Mouse (Mus musculus) hindbrain, embryonic 10.5 days (tissue): ENCODE measurements around the gene Ifnar1. TPM values are rescaled to one million over a fixed set of nuclear protein-coding genes. Genes with fewer than 3 reads are reported as not detected.

Experiments used
- DNase-seq: peaks from one replicate; pipeline ENCODE4 v3.0.0-alpha.2; 2017; ENCODE audit warnings: low spot score
- H3K27ac ChIP-seq: fragments of 300-500 bp; sonication (generic); 2 replicates; pipeline ENCODE4 v1.5.1; 2016; ENCODE audit warnings: mild to moderate bottlenecking, moderate library complexity
- H3K27me3 ChIP-seq: fragments of 300-500 bp; sonication (generic); 2 replicates; pipeline ENCODE4 v1.6.1; 2016; ENCODE audit warnings: mild to moderate bottlenecking; ENCODE audit not compliant: poor library complexity, insufficient read depth, severe bottlenecking
- H3K36me3 ChIP-seq: fragments of 300-500 bp; sonication (generic); 2 replicates; pipeline ENCODE4 v1.6.1; 2016; ENCODE audit warnings: mild to moderate bottlenecking, moderate library complexity
- H3K4me1 ChIP-seq: fragments of 300-500 bp; sonication (generic); replicated peaks from 2 replicates; pipeline ENCODE4 v1.6.1; 2016; ENCODE audit warnings: mild to moderate bottlenecking
- H3K4me3 ChIP-seq: fragments of 300-500 bp; sonication (generic); 2 replicates; pipeline ENCODE4 v1.5.1; 2016; ENCODE audit warnings: mild to moderate bottlenecking, moderate library complexity
- H3K9me3 ChIP-seq: fragments of 300-500 bp; sonication (generic); 2 replicates; pipeline ENCODE4 v1.6.1; 2016; ENCODE audit warnings: mild to moderate bottlenecking, moderate library complexity
- WGBS: fragments of 180-500 bp; shearing (Covaris S2); methylation state at CpG from one replicate; pipeline ENCODE4 v1.1.7; 2016; 5-methylcytosine and 5-hydroxymethylcytosine counted together
- polyA plus RNA-seq: library from polyadenylated mRNA; unstranded; fragments of >200 nt; fragmentation: Nextera tagmentation; extraction: Ambion mirVana; gene quantifications from 2 replicates; pipeline ENCODE4 v1.2.1, GENCODE M21; 2016

Ifnar1 gene
- polyA plus RNA-seq, 1 experiment from 2014 or later = 50.5 TPM

DNA sequence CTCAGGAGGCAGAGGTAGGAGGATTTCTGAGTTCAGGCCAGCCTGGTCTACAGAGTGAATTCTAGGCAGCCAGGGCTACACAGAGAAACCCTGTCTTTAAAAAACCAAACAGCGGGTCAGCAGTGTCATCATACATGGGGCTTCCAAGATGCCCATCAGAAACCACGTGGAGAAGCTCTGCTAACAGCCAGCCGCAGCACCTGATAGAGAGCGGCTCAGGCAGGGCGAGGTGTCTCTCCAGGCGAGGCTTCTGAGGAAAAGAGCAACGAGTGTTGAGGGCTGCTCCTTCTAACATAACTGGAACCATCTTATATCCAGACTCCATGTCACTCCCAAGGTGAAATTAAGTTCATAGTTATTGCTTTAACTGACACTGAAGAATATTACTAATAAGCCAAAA is 36.1 kb upstream of the Ifnar1 start:
- Histone ChIP-seq H3K9me3 (no peaks in the 10 kb centered on the region), H3K4me3 (no peak overlapping the region)
- WGBS = 84% methylated on average over 7 of the region's 7 CpGs

DNA sequence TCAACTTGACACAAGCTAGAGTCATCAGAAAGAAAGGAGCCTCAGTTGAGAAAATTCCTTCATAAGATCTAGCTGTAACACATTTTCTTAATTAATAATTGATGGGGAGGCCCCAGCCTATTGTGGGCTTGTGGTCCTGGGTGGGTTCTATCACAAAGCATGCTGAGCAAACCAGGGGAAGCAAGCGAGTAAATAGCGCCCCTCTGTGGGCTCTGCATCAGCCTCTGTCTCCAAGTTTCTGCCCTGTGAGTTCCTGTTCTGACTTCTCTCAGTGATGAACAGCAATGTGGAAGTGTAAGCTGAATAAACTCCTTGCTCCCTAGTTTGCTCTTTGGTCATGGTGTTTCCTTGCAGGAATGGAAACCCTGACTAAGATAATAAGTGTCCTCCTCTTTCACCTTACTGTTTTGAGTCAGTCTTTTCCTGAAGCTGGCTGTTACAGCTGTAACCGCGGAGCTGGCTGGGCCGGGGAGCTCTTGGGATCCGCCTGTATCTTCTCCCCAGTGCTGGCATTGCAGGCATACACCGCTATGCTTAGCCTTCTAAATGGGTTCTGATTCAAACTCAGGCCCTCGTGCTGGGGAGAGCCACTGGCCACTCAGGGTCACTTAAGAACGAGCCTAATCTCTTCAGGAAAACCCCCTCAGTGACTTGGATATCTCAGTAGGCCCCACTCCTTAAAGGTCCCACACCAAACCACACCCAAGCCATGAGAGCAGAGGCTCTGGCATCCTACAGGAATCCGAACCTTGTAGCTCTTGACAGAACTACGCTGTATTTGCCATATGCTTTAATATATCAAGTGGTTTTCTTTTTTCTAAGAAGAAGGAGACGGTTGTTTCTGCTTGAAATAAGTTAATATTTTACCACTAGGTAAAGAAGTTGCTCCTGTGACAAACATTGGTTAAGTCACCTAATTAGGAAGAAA is 34.6 kb upstream of the Ifnar1 start:
- WGBS = 82% methylated on average over 12 of the region's 12 CpGs
- H3K27me3 ChIP-seq = no peaks in the 10 kb centered on the region
- H3K36me3 ChIP-seq = no peaks in the 10 kb centered on the region
- DNase-seq = no peak
- H3K27ac ChIP-seq = no peak overlapping the region
- H3K4me3 ChIP-seq = no peak overlapping the region
- 0 out of 2 replicates have a peak, but pooled peaks cover 2% of the 10 kb centered on the region for H3K4me1 ChIP-seq
- H3K9me3 ChIP-seq = no peaks in the 10 kb centered on the region; the same call in 1 of the 2 replicates

More for the DNA sequence above, 36.1 kb upstream of the Ifnar1 start:
- no peaks in the 10 kb centered on the region for H3K4me1 ChIP-seq
- no peaks in the 10 kb centered on the region for H3K36me3 ChIP-seq
- H3K27ac ChIP-seq = no peak overlapping the region
- no peak for DNase-seq
- H3K27me3 ChIP-seq = no peaks in the 10 kb centered on the region

DNA sequence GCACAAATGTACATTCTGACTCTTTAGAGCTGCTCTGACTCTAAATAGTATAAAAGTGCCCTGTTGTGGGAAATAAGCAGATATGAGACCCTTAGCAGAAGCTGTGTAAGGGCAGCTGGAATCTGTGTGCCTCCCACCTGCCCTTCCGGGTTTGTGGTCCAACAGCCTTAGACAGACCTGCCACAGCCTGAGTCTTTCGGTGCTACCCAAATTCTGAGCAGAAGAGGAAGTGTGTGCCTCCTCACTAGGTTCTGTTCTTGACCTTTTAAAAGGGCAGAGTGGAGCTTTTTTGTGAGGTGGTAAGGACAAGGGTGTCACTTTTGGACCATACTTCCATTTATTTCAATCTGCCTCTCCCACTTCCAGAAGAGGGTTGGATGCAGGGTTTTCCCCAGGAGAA is 33.1 kb upstream of the Ifnar1 start:
- no peak for DNase-seq
- 86% methylated on average over 2 of the region's 2 CpGs for WGBS
- H3K9me3 ChIP-seq = no peaks in the 10 kb centered on the region; the same call in 1 of the 2 replicates
- 0 out of 2 replicates have a peak, but pooled peaks cover 3% of the 10 kb centered on the region for H3K4me1 ChIP-seq
- H3K27ac ChIP-seq = no peak overlapping the region
- no peak overlapping the region for H3K4me3 ChIP-seq
- H3K27me3 ChIP-seq = no peaks in the 10 kb centered on the region
- no peaks in the 10 kb centered on the region for H3K36me3 ChIP-seq

DNA sequence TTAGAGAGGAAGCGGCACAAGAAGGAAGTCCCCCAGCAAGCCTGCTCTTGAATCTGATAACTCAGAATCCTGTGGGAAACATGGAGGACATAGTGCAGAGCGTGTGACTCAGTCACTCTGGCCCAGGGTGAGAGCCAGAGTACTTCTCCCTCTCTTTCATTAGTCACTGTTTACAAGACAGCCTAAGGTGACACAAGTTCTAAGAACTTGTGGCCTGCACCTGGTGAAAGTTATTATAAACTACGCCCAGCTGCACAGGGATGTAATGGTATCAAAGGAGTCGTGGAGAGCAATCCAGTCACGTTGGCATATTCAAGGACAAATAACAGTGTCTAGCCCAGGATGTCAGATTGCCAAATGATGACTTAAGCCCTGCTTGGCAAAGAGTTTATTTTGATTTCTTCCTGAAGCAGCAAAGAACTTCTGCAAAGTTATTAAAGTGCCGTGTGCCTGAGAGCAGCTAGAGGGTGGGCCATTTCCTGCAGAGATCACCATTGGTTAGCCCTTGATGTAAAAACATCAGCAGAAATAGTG is 32.6 kb upstream of the Ifnar1 start:
- DNase-seq = no peak
- 0 out of 2 replicates have a peak, but pooled peaks cover 3% of the 10 kb centered on the region for H3K4me1 ChIP-seq
- no peaks in the 10 kb centered on the region; the same call in 1 of the 2 replicates for H3K9me3 ChIP-seq
- no peak overlapping the region for H3K27ac ChIP-seq
- no peak overlapping the region for H3K4me3 ChIP-seq
- H3K36me3 ChIP-seq = no peaks in the 10 kb centered on the region
- no peaks in the 10 kb centered on the region for H3K27me3 ChIP-seq
- WGBS = 79% methylated on average over 6 of the region's 6 CpGs

DNA sequence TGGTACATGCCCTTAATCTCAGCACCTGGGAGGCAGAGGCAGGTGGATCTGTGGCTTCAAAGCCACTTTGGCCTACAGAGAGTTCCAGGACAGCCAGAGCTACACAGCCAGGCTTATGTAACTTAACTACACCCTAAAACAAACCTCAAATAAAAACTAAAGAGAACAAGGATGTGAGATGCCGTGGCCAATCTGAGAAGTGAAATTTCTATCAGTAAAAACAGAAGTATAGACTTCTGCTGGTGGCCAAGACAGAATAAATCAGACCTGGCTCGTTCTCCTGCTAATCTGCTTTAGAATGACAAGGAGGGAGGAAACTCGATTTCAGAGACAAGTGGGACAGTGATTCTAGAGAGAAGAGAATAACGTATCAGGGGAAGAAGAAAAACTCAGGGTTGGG is 29.2 kb upstream of the Ifnar1 start:
- no peaks in the 10 kb centered on the region; the same call in 1 of the 2 replicates for H3K9me3 ChIP-seq
- 73% methylated on average over 4 of the region's 4 CpGs for WGBS
- no peaks in the 10 kb centered on the region for H3K36me3 ChIP-seq
- no peak for DNase-seq
- no peaks in the 10 kb centered on the region for H3K27me3 ChIP-seq
- H3K4me3 ChIP-seq = no peak overlapping the region
- no peak overlapping the region for H3K27ac ChIP-seq
- 0 out of 2 replicates have a peak, but pooled peaks cover 3% of the 10 kb centered on the region for H3K4me1 ChIP-seq

DNA sequence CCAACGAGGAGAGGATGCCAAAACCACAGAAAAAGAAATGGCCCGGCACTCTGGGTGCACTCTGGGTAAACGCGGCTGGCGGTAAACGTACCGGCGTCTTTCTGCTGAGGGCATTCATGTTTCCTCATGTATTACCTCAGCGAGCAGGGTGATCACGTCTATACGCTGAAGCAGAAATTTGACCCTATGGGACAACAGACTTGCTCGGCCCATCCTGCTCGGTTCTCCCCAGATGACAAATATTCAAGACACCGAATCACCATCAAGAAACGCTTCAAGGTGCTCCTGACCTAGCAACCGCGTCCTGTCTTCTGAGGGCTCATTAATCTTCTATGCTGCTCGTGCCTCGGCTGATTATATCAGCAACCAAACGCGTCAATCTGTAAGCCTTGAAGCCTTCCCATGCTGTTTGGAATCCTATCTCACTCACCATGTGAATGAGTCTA is 26.7 kb upstream of the Ifnar1 start:
- peaks cover 3% of the 10 kb centered on the region; the same call in 1 of the 2 replicates for H3K4me1 ChIP-seq
- no peaks in the 10 kb centered on the region; the same call in 1 of the 2 replicates for H3K9me3 ChIP-seq
- 85% methylated on average over 21 of the region's 21 CpGs for WGBS
- DNase-seq = no peak
- no peaks in the 10 kb centered on the region for H3K36me3 ChIP-seq
- H3K27ac ChIP-seq = no peak overlapping the region
- no peaks in the 10 kb centered on the region for H3K27me3 ChIP-seq
- no peak overlapping the region for H3K4me3 ChIP-seq

DNA sequence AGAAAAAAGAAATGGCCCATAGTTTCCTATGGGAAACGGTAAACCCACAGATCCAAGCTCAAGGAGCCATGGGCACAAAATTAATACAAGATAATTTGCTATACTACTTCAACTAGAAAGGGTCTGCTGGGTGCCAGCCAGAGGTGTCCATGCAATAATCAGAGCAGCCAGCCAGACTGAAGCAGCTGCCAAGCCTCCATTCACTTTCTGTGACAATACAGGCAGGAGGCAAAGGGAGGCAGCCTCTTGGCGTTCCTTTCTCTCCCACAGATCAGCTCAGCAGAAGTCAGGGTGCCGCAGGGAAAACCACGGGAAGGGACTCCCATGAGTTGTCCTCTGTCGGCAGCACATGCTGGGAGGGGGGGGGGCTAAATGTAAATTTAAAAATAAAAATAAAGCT is 26.1 kb upstream of the Ifnar1 start:
- 57% methylated on average over 5 of the region's 5 CpGs for WGBS
- Histone ChIP-seq H3K4me1 (peaks cover 8% of the 10 kb centered on the region), H3K27me3 (no peaks in the 10 kb centered on the region), H3K27ac (no peak overlapping the region), H3K9me3 (no peaks in the 10 kb centered on the region; the same call in 1 of the 2 replicates), H3K4me3 (no peak overlapping the region), H3K36me3 (no peaks in the 10 kb centered on the region)
- no peak for DNase-seq

DNA sequence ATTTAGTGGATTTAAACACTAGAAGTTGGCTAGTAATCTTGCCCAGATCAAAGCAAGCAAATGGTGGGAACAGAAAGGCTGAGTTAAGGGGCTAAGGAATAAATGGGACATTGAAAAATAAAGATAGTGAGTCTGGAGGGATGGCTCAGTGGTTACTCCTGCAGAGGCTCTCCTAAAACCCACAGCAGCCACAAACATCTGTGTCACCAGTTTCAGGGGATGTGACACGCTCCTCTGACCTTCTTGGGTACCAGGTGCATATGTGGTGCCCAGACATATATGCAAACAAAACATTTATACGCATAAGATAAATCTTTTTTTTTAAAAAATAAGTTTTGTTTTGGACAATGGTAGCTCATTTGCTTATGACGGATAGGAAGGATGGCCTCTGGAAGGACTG is 25.6 kb upstream of the Ifnar1 start:
- Histone ChIP-seq H3K27me3 (no peaks in the 10 kb centered on the region), H3K4me3 (no peak overlapping the region), H3K4me1 (peaks cover 12% of the 10 kb centered on the region), H3K27ac (no peak overlapping the region), H3K36me3 (no peaks in the 10 kb centered on the region), H3K9me3 (no peaks in the 10 kb centered on the region; the same call in 1 of the 2 replicates)
- 91% methylated on average over 3 of the region's 3 CpGs for WGBS
- DNase-seq = no peak

DNA sequence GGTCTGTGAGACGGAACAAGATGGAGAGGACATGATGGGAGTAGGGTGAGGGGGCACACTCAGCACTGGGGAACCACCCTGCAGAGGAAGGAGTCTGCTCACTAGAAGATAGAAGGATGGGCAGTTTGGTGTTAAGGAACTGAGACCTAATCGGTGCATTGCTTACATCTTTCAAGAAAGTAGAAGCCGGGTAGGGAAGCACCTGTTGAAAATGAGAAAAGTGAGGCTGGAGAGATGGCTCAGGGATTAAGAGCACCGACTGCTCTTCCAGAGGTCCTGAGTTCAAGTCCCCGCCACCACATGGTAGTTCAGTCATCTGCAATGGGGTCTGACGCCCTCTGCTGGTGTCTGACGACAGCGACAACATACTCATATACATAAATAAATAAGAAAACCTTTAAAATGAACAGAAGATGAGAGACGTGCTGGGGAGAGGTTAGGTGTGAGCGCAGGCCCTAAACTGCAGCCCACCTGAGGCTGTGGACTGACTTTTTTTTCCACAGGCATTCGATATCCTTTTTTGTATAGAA is 25.1 kb upstream of the Ifnar1 start:
- H3K27ac ChIP-seq = no peak overlapping the region
- H3K4me1 ChIP-seq = peaks cover 16% of the 10 kb centered on the region
- H3K4me3 ChIP-seq = no peak overlapping the region
- no peaks in the 10 kb centered on the region for H3K27me3 ChIP-seq
- no peak for DNase-seq
- WGBS = 72% methylated on average over 11 of the region's 11 CpGs
- H3K36me3 ChIP-seq = no peaks in the 10 kb centered on the region
- H3K9me3 ChIP-seq = no peaks in the 10 kb centered on the region; the same call in 1 of the 2 replicates

DNA sequence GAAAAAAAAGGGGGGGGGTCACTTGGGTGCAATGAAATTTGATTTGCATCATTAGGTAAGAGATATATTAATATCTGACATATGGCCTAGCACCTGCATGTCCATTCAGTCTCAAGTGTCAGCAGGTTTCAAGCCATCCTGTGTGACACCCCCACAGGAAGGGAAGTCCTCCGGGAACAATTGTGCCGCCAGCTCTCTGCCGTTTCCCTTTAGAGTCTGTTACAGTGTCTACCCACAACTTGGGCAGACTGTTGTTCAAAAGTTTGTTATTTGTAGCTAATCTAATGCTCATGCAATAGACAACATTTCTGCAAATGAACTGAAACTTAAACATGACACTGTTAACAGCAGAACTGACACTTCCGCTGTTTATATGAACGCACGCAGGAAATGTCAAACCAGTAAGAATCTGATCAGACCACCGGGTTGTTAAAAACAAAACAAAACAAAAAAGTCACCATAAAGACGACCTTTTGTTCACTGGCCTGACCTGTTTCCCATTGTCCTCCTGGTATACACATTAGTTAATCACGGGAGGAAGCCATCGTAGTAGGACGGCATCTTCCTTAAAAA is 23.9 kb upstream of the Ifnar1 start:
- Histone ChIP-seq H3K36me3 (no peaks in the 10 kb centered on the region), H3K27me3 (no peaks in the 10 kb centered on the region), H3K27ac (no peak overlapping the region), H3K9me3 (no peaks in the 10 kb centered on the region), H3K4me1 (peaks cover 25% of the 10 kb centered on the region), H3K4me3 (no peak overlapping the region)
- DNase-seq = no peak
- 72% methylated on average over 11 of the region's 11 CpGs for WGBS

DNA sequence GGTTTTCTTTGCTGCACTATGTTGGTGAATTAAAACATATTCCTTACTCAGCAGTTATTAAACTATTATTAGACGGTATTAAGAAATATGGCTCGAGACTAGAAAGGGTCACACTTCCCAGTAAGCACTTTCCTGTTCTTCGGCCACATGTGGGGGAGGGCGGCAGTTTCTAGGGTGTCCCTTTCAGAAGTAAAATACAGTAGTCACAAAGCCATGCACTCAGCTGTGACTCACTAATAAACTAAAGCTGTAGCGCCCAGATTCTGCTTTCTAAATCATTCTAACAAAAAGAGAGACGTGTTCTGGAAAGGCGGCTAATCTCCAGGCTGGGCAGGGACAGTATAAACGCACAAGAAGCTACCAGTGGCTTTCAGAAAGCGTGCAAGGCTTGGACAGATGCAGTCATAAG is 23.3 kb upstream of the Ifnar1 start:
- 66% methylated on average over 9 of the region's 9 CpGs for WGBS
- Histone ChIP-seq H3K27ac (no peak overlapping the region), H3K27me3 (no peaks in the 10 kb centered on the region), H3K4me3 (no peak overlapping the region), H3K36me3 (no peaks in the 10 kb centered on the region), H3K9me3 (no peaks in the 10 kb centered on the region), H3K4me1 (peaks cover 31% of the 10 kb centered on the region)
- DNase-seq = no peak

DNA sequence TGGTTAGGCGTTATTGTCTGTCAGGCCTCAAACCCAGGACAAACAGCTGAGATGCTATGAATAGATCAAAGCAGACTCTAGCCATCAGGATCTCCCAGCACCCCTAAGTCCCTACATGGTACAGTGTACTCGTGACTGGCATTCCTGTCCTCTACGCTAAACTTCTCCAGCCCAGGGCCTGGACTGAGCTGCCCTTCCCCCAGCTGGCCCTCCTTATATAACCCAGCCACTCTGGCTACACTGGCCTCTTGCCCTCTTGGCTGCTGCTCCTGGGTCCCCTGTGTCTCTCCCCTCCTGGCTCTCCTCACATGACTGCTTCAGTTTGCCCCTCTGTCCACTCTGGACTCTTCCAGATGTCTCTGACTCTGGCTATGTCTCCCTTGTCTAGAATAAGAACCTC is 22.4 kb upstream of the Ifnar1 start:
- Histone ChIP-seq H3K4me1 (peaks cover 32% of the 10 kb centered on the region), H3K27me3 (no peaks in the 10 kb centered on the region), H3K9me3 (no peaks in the 10 kb centered on the region), H3K27ac (no peak overlapping the region), H3K36me3 (no peaks in the 10 kb centered on the region), H3K4me3 (no peak overlapping the region)
- DNase-seq = no peak
- WGBS = 74% methylated on average over 3 of the region's 3 CpGs
